Mouse (Mus musculus) lung, postnatal 0 days (tissue): Measurements from ENCODE around the gene Itpr2.

Source experiments
- CTCF ChIP-seq: IDR thresholded peaks from 2 replicates; pipeline ENCODE4 v1.5.1; 2016; ENCODE audit warnings: antibody characterized with exemption, mild to moderate bottlenecking
- EP300 ChIP-seq: IDR thresholded peaks from 2 replicates; pipeline ENCODE4 v1.6.1; 2016; ENCODE audit warnings: antibody characterized with exemption, mild to moderate bottlenecking, control low read depth

DNA sequence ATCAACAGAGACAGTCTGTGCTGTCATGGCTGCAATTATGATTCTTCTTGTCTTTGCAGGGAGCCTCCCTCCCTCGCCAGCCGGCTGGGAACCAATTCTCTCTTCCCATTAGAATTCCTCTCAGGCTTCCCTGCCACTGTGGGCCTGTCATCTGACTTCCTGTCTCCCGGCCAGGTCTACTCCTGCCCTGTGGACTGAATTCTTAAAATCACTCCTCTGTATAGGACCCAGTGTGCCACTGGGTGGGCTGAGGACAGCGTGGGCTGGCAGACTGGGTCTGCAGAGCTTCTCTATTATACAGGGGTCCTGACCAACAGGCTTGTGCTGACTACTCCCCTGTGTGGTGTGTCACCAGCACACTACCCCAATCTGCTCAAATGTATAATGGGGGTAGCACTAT, 365.4 kb downstream of the Itpr2 start:
- no peak for TF ChIP-seq CTCF
- no peak for TF ChIP-seq EP300
